9 mouse cellular contexts compared by ENCODE assay signal in genomic region chr11:98284230-98284629, GRCm38 (mm10). TPM values are rescaled to one million over a fixed set of nuclear protein-coding genes. Genes with fewer than 3 reads are reported as not detected.
DNase-seq lines count a peak whose midpoint lies in the region; ATAC-seq and TF ChIP-seq lines count a peak whose summit lies in the region.
"Had no signal": no experiment of that assay in that cellular context is flagged by ENCODE, and none has a peak within 500 bp of the region (broad histone marks: within the 10 kb centered on the region; RNA-seq: fewer than 3 reads in every experiment).

No protein-coding gene starts in this region.

- 2% methylated on average over 17 of the region's 17 CpGs for WGBS in heart, embryonic 11.5 days (ENCODE audit: insufficient replicate concordance)
- WGBS in forebrain, embryonic 10.5 days = 3% methylated on average over 16 of the region's 17 CpGs
- 6% methylated on average over 16 of the region's 17 CpGs for WGBS in intestine, postnatal 0 days
- under 1% methylated on average over 14 of the region's 17 CpGs for WGBS in midbrain, embryonic 15.5 days

- no peak for TF ChIP-seq EP300 in ES-Bruce4 (IDR thresholded peaks at IDR 0.05; ENCODE audit: insufficient read depth, low read depth, low read length)

- H3K4me2 ChIP-seq in heart, embryonic 11.5 days = peak overlapping the region; percentile 66
- H3K4me2 ChIP-seq in intestine, postnatal 0 days (replicated peaks; ENCODE audit: low read depth) = peak overlapping the region; percentile 48
- H3K4me2 ChIP-seq in midbrain, embryonic 15.5 days = peak overlapping the region; percentile 50

- peak overlapping the region; percentile 27 for H3K4me3 ChIP-seq in heart, embryonic 11.5 days (ENCODE audit: low read depth, low read length)
- peak overlapping the region; percentile 47 for H3K4me3 ChIP-seq in ES-Bruce4 (ENCODE audit: low read depth, low read length)
- H3K4me3 ChIP-seq in forebrain, embryonic 10.5 days = peak overlapping the region; percentile 39
- no peak overlapping the region for H3K4me3 ChIP-seq in intestine, postnatal 0 days (ENCODE audit: low read depth, low read length)
- H3K4me3 ChIP-seq in midbrain, embryonic 15.5 days = peak overlapping the region; percentile 28

- TF ChIP-seq POLR2A in ES-Bruce4 (IDR thresholded peaks at IDR 0.05; ENCODE audit: insufficient read depth, low read length) = no peak

- no peak for DNase-seq in heart, adult 8-10 months (ENCODE audit: low spot score)
- no peak for DNase-seq in forebrain, embryonic 10.5 days (ENCODE audit: extremely low spot score, low spot score)
- no peak for DNase-seq in spleen, postnatal 4 days (ENCODE audit: low spot score in 2 of 2)
- DNase-seq in layer of hippocampus, adult 8-10 months (ENCODE audit: low spot score in 2 of 2) = no peak

- no peak overlapping the region for H3K9ac ChIP-seq in heart, embryonic 11.5 days (ENCODE audit: low read depth, low read length)
- H3K9ac ChIP-seq in ES-Bruce4 (ENCODE audit: low read depth, poor library complexity, severe bottlenecking) = peak overlapping the region; percentile 20
- no peak overlapping the region for H3K9ac ChIP-seq in intestine, postnatal 0 days (ENCODE audit: low read depth, low read length)
- peak overlapping the region; percentile 13; the same call in 1 of the 2 replicates for H3K9ac ChIP-seq in midbrain, embryonic 15.5 days

- H3K36me3 ChIP-seq in heart, embryonic 11.5 days (ENCODE audit: control insufficient read depth, insufficient read depth, low read length) = no peaks in the 10 kb centered on the region; the same call in 1 of the 2 replicates
- no peaks in the 10 kb centered on the region for H3K36me3 ChIP-seq in ES-Bruce4 (ENCODE audit: control insufficient read depth, insufficient read depth, low read length, poor library complexity, severe bottlenecking)
- H3K36me3 ChIP-seq in forebrain, embryonic 10.5 days (replicated peaks) = peaks cover 16% of the 10 kb centered on the region
- peaks cover 4% of the 10 kb centered on the region; the same call in 1 of the 2 replicates for H3K36me3 ChIP-seq in intestine, postnatal 0 days (ENCODE audit: control insufficient read depth, insufficient read depth)
- H3K36me3 ChIP-seq in midbrain, embryonic 15.5 days (replicated peaks) = no peaks in the 10 kb centered on the region; the same call in 1 of the 2 replicates

- no peak for TF ChIP-seq CTCF in ES-Bruce4 (IDR thresholded peaks at IDR 0.05; ENCODE audit: low read depth, low read length)
- peak; percentile 23 for TF ChIP-seq CTCF in intestine, postnatal 0 days (IDR thresholded peaks at IDR 0.05; ENCODE audit: low read depth)

- peaks cover 5% of the 10 kb centered on the region for H3K27me3 ChIP-seq in heart, embryonic 11.5 days (ENCODE audit: control insufficient read depth, insufficient read depth, low read length)
- H3K27me3 ChIP-seq in ES-Bruce4 (ENCODE audit: control insufficient read depth, insufficient read depth, low read length, poor library complexity, severe bottlenecking) = no peaks in the 10 kb centered on the region; the same call in 1 of the 2 replicates
- H3K27me3 ChIP-seq in forebrain, embryonic 10.5 days (ENCODE audit: poor library complexity, severe bottlenecking) = peaks cover 36% of the 10 kb centered on the region
- H3K27me3 ChIP-seq in intestine, postnatal 0 days (replicated peaks; ENCODE audit: control insufficient read depth, insufficient read depth, low read length) = no peaks in the 10 kb centered on the region
- H3K27me3 ChIP-seq in midbrain, embryonic 15.5 days (replicated peaks) = no peaks in the 10 kb centered on the region

- no peak overlapping the region for H3K27ac ChIP-seq in heart, embryonic 11.5 days (ENCODE audit: low read depth, low read length)
- H3K27ac ChIP-seq in ES-Bruce4 (ENCODE audit: insufficient read depth, low read length) = no peak overlapping the region
- no peak overlapping the region for H3K27ac ChIP-seq in forebrain, embryonic 10.5 days
- no peak overlapping the region for H3K27ac ChIP-seq in intestine, postnatal 0 days (ENCODE audit: low read depth, low read length)
- H3K27ac ChIP-seq in midbrain, embryonic 15.5 days = peak overlapping the region; percentile 80

- H3K9me3 ChIP-seq in heart, embryonic 11.5 days (replicated peaks; ENCODE audit: control insufficient read depth, low read length) = no peaks in the 10 kb centered on the region
- no peaks in the 10 kb centered on the region for H3K9me3 ChIP-seq in ES-Bruce4 (replicated peaks; ENCODE audit: control insufficient read depth, insufficient read depth, low read length, poor library complexity, severe bottlenecking)
- H3K9me3 ChIP-seq in forebrain, embryonic 10.5 days = no peaks in the 10 kb centered on the region
- no peaks in the 10 kb centered on the region for H3K9me3 ChIP-seq in intestine, postnatal 0 days (ENCODE audit: control insufficient read depth)
- H3K9me3 ChIP-seq in midbrain, embryonic 15.5 days = no peaks in the 10 kb centered on the region

- H3K4me1 ChIP-seq in heart, embryonic 11.5 days (ENCODE audit: control insufficient read depth, insufficient read depth, low read length) = peaks cover 2% of the 10 kb centered on the region; the same call in 1 of the 2 replicates
- H3K4me1 ChIP-seq in ES-Bruce4 (ENCODE audit: control insufficient read depth, insufficient read depth, low read length) = no peaks in the 10 kb centered on the region
- peaks cover 24% of the 10 kb centered on the region for H3K4me1 ChIP-seq in forebrain, embryonic 10.5 days
- H3K4me1 ChIP-seq in intestine, postnatal 0 days (replicated peaks; ENCODE audit: control insufficient read depth, insufficient read depth, low read length) = no peaks in the 10 kb centered on the region
- peaks cover 30% of the 10 kb centered on the region for H3K4me1 ChIP-seq in midbrain, embryonic 15.5 days

- no peak for ATAC-seq in heart, embryonic 11.5 days (replicated peaks; ENCODE audit: insufficient number of reproducible peaks, low FRiP score, low TSS enrichment)
- 0 out of 2 replicates have a peak, but pooled peaks have one; percentile 10 for ATAC-seq in intestine, postnatal 0 days
- peak; percentile 81 for ATAC-seq in midbrain, embryonic 15.5 days (replicated peaks)

RNA-seq across cellular contexts. Expression of gene Neurod2, which starts 45.2 kb away (rescaled TPM):
- polyA plus RNA-seq in heart, embryonic 11.5 days (2014; fragmentation: Nextera tagmentation; extraction: Ambion mirVana) = 0.07 and 0.13 TPM in 2 replicates
- total RNA-seq in heart, adult 8-10 months (2022) = not detected
- polyA plus RNA-seq in ES-Bruce4 (2011; ENCODE audit: insufficient read depth, insufficient read length, low read depth, missing spikeins) = not detected in 2 replicates
- polyA plus RNA-seq in forebrain, embryonic 10.5 days (2016; fragmentation: Nextera tagmentation; extraction: Ambion mirVana) = 0.14 TPM in 1 of 2 replicates, not detected in the other
- polyA plus RNA-seq in intestine, postnatal 0 days (2015; fragmentation: Nextera tagmentation; extraction: Ambion mirVana) = 0.07 TPM in 1 of 2 replicates, not detected in the other
- polyA plus RNA-seq in midbrain, embryonic 15.5 days (2015; fragmentation: Nextera tagmentation; extraction: Ambion mirVana) = 6.5 and 9.0 TPM in 2 replicates
- 100 to 1,000 TPM; 124 to 133 (median 129) TPM for total RNA-seq in layer of hippocampus, adult 8-10 months (2022)
- total RNA-seq: MEL had no signal

Comparison
In these comparisons a context has a peak if more than half of its experiments do, and no peak if none do; other contexts are left out.
1. H3K9ac ChIP-seq: peak in ES-Bruce4 (single experiment) and midbrain, embryonic 15.5 days (single experiment); none in heart, embryonic 11.5 days (single experiment) and intestine, postnatal 0 days (single experiment).
2. Peak in every context shown above with its lines, with median percentiles within 50 percentile points of each other: H3K4me2 ChIP-seq.